Mouse (Mus musculus): ENCODE results near the gene H2-Q6. TPM values are rescaled to one million over a fixed set of nuclear protein-coding genes. Genes with fewer than 3 reads are reported as not detected.
A peak's percentile ranks its signal among the peaks of the same experiment; 100 is the strongest.
"Not testable (repeated sequence)": the region's sequence is repeated elsewhere in the genome, so short reads cannot be mapped to it uniquely, and the experiment has no call there.

The H2-Q6 gene
- polyA plus RNA-seq, 1 experiment from 2014 or later, result 2.1 TPM

DNA sequence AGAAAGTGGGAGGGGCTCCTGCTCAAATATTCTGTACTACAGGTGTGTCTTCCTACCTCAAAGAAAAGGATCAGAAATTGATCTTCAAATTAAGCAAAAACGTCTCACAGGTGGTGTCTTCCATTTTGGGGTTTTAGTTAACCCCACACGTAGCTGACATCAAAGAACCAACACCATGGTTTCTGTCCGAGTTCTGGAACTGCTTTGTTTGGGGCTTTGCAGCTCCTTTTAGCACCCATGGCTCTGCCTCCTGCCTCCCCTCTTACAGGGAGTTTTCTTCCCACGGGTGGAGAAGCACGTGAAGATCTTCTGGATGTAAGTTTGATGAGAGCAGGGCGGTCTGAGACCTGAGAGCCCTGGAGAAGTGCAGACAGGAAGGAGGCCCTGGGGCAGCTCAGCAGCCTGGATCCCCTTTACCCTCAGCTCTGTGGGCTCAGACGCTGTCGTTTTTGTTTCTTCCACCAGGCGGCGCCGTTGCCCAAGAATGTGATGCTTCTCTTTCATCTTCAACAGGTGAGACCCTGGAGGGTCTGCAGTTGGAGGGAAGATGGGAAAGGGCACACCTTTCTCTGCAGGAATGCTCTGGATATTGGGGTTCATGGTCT lies 4.3 kb upstream of the H2-Q6 start:
- H3K9ac ChIP-seq; ATAC-seq; H3K9me3 ChIP-seq; H3K36me3 ChIP-seq; H3K4me2 ChIP-seq (replicated peaks); H3K4me1 ChIP-seq (replicated peaks); H3K27ac ChIP-seq; H3K4me3 ChIP-seq (replicated peaks); H3K27me3 ChIP-seq (replicated peaks): not testable (repeated sequence)
- 16% methylated on average over 11 of the region's 11 CpGs for WGBS

DNA sequence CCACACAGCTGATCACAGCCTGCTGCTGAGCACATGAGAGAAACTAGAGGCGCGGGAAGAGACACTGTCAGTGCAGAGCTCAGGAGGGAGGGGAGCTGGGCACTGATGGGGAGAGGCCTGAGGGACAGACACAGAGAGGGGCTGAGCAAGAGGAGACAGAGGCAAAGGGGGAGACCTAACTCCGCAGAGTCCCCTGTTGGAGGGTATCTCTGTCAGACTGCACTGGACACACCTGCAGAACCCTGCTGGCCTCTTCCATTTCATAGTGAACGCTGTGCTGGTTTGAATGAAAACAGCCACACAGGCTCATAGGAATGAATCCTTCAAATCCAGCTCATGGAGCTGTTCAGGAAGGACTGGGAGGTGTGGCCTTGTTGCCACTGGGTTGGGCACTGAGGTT lies 3.3 kb upstream of the H2-Q6 start:
- WGBS, result 93% methylated on average over 4 of the region's 4 CpGs
- not testable (repeated sequence) for H3K9me3 ChIP-seq; ATAC-seq; H3K4me1 ChIP-seq (replicated peaks); H3K9ac ChIP-seq; H3K4me2 ChIP-seq (replicated peaks); H3K4me3 ChIP-seq (replicated peaks); H3K27ac ChIP-seq; H3K36me3 ChIP-seq
- peaks cover 15% of the 10 kb centered on the region for H3K27me3 ChIP-seq (replicated peaks)

DNA sequence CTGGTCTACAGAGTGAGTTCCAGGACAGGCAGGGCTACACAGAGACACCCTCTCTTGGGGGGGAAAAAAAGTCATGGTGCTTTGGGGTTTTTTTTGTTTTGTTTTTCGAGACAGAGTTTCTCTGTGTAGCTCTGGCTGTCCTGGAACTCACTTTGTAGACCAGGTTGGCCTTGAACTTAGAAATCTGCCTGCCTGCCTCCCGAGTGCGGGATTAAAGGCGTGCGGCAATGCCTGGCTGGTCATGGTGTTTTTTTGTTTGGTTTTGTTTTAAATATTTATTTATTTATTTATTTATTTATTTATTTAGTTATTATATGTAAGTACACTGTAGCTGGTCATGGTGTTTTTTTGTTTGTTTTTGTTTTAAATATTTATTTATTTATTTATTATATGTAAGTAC lies 2.3 kb upstream of the H2-Q6 start:
- WGBS, result 90% methylated on average over 5 of the region's 5 CpGs
- H3K36me3 ChIP-seq; ATAC-seq; H3K4me1 ChIP-seq (replicated peaks); H3K4me2 ChIP-seq (replicated peaks); H3K27ac ChIP-seq; H3K9me3 ChIP-seq; H3K9ac ChIP-seq; H3K4me3 ChIP-seq (replicated peaks): not testable (repeated sequence)
- peaks cover 16% of the 10 kb centered on the region for H3K27me3 ChIP-seq (replicated peaks)

DNA sequence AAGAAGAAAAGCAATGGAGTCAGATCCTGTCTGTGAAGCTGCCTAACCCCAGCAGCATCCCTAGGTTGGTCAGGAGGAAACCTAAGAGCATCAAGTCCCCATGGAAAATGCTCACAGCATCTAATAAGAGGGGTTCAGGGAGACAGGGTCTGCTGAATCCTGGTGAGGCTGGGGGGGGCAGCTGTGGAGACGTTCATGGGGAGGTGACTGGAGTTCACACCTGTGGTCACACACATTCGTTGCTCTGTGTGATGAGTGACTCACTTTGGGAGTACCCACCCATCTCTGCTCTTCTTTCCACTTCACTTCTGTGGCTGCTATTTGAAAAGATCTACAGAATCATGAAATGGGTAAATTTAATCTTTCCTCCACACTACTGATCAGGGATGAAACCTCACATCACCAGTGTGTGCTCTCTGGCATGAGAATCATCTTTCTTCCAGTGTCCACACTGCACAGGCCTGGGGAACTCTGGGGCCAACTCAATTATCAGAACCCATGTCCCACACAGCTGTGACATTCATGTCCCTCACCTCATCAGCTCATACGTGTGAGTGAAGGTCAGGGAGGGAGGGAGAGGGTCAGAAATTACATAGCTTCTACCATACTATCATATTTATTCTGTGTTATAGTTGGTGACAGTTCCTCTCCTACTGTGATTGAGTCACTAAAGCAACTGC lies 1.4 kb upstream of the H2-Q6 start:
- not testable (repeated sequence) for H3K4me3 ChIP-seq (replicated peaks); H3K4me1 ChIP-seq (replicated peaks); H3K9me3 ChIP-seq; ATAC-seq; H3K4me2 ChIP-seq (replicated peaks); H3K27ac ChIP-seq; H3K9ac ChIP-seq; H3K36me3 ChIP-seq
- 71% methylated on average over 3 of the region's 3 CpGs for WGBS
- peaks cover 16% of the 10 kb centered on the region for H3K27me3 ChIP-seq (replicated peaks)

DNA sequence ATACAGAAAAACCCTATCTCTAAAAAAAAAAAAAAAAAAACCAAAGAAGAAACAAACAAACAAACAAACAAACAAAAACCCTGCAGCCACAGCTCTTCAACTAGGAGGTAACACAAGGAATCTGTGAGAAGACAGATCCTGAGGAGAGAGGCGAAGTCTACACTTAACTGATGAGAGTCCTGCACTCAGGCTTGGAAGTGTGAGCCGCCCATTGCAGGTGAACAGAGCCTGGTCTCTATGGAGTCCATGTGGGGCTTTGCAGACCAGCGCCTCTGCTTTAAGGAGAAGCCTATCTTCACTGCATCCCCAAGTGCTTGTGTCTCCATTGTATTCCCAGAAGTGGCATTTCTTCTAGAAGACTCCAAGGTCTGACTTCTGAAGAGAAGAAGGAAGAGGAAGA lies 544 bp upstream of the H2-Q6 start:
- ATAC-seq; H3K4me2 ChIP-seq (replicated peaks); H3K4me3 ChIP-seq (replicated peaks); H3K36me3 ChIP-seq; H3K27ac ChIP-seq; H3K9ac ChIP-seq; H3K4me1 ChIP-seq (replicated peaks); H3K9me3 ChIP-seq: not testable (repeated sequence)
- H3K27me3 ChIP-seq (replicated peaks), result peaks cover 16% of the 10 kb centered on the region
- 83% methylated on average over 3 of the region's 3 CpGs for WGBS

DNA sequence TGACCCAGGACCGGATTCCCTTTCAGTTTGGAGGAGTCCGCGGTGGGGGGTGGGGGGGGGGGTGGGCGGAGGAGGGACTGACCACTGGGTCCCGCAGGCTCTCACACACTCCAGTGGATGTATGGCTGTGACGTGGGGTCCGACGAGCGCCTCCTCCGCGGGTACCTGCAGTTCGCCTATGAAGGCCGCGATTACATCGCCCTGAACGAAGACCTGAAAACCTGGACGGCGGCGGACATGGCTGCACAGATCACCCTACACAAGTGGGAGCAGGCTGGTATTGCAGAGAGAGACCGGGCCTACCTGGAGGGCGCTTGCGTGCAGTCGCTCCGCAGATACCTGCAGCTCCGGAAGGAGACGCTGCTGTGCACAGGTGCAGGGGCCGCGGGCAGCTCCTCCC lies 824 bp downstream of the H2-Q6 start:
- Histone ChIP-seq H3K4me2 (replicated peaks) (peak overlapping the region; percentile 77), H3K4me3 (replicated peaks) (peak overlapping the region; percentile 36), H3K27me3 (replicated peaks) (peaks cover 16% of the 10 kb centered on the region)
- H3K9ac ChIP-seq; H3K9me3 ChIP-seq; H3K36me3 ChIP-seq; H3K4me1 ChIP-seq (replicated peaks); H3K27ac ChIP-seq: not testable (repeated sequence)
- ATAC-seq, result peak; percentile 43; the same call in 1 of the 2 replicates
- 19% methylated on average over 28 of the region's 28 CpGs for WGBS

DNA sequence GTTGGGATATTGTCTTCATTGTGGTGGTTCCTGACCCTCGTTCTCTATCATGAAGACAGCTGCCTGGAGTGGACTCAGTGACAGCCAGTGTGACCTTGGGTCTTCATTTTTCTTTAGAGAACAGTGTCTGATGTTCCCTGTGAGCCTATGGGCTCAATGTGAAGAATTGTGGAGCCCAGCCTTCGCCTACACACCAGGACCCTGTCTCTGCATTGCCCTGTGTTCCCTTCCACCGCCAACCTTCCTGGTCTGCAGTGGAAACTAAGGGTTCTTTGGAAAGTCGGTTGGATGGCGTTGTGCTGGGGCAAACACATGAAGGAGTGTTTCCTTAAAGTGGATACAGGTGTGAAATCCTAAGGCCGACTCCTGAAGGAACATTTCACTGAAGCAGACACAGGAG lies 4.2 kb downstream of the H2-Q6 start:
- H3K9ac ChIP-seq; ATAC-seq; H3K4me1 ChIP-seq (replicated peaks); H3K36me3 ChIP-seq; H3K4me3 ChIP-seq (replicated peaks); H3K4me2 ChIP-seq (replicated peaks); H3K27ac ChIP-seq; H3K9me3 ChIP-seq: not testable (repeated sequence)
- WGBS, result 83% methylated on average over 6 of the region's 6 CpGs
- peaks cover 16% of the 10 kb centered on the region for H3K27me3 ChIP-seq (replicated peaks)

DNA sequence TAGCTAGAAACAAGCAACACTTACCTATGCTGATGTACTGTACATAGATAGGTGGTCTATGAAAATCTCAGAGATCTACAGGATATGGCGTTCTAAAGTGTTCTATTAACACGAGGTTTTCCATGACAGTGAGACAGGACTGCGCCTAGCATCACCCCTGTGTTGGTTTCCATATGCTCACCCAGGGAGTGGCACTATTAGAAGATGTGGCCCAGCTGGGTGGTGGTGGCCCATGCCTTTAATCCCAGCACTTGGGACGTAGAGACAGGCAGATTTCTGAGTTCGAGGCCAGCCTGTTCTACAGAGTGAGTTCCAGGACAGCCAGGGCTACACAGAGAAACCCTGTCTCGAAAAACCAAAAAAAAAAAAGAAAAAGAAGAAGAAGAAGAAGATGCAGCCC lies 6.0 kb downstream of the H2-Q6 start:
- H3K4me3 ChIP-seq (replicated peaks); H3K4me1 ChIP-seq (replicated peaks); H3K27me3 ChIP-seq (replicated peaks); H3K27ac ChIP-seq; H3K36me3 ChIP-seq; H3K9ac ChIP-seq; H3K4me2 ChIP-seq (replicated peaks); H3K9me3 ChIP-seq; ATAC-seq: not testable (repeated sequence)
- 88% methylated on average over 6 of the region's 6 CpGs for WGBS

DNA sequence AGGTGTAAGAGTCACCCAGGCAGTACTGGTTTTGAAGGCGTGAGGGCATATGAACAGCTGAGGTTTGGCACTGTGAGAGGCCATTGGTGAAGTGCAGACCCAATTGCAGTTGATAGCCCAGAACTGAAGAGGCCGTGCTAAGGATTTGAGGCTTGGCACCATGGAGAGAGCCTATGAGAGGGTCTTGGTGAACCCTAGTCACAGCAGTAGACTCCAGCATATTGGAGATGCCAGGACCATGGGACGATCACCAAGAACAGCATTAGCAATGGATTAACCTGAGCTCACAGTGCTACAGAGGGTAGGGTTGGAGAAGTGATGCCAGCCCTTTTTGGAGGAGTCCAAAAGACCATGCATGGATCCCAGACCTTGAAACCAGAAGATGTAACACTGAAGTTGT lies 7.5 kb downstream of the H2-Q6 start:
- H3K9me3 ChIP-seq; H3K4me3 ChIP-seq (replicated peaks); H3K27ac ChIP-seq; H3K36me3 ChIP-seq; H3K27me3 ChIP-seq (replicated peaks); H3K9ac ChIP-seq; H3K4me2 ChIP-seq (replicated peaks); H3K4me1 ChIP-seq (replicated peaks); ATAC-seq: not testable (repeated sequence)
- WGBS, result 86% methylated on average over 3 of the region's 3 CpGs

DNA sequence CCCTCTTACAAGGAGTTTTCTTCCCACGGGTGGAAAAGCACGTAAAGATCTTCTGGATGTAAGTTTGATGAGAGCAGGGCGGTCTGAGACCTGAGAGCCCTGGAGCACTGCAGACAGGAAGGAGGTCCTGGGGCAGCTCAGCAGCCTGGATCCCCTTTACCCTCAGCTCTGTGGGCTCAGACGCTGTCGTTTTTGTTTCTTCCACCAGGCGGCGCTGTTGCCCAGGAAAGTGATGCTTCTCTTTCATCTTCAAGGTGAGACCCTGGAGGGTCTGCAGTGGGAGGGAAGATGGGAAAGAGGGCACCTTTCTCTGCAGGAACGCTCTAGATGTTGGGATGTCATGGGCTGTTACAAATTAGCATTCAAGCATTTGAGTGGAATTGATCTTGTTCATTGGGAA lies 10.2 kb downstream of the H2-Q6 start:
- not testable (repeated sequence) for H3K27me3 ChIP-seq (replicated peaks); H3K9ac ChIP-seq; H3K4me2 ChIP-seq (replicated peaks); H3K9me3 ChIP-seq; H3K4me3 ChIP-seq (replicated peaks); ATAC-seq; H3K4me1 ChIP-seq (replicated peaks); H3K36me3 ChIP-seq; H3K27ac ChIP-seq
- 9% methylated on average over 8 of the region's 8 CpGs for WGBS

DNA sequence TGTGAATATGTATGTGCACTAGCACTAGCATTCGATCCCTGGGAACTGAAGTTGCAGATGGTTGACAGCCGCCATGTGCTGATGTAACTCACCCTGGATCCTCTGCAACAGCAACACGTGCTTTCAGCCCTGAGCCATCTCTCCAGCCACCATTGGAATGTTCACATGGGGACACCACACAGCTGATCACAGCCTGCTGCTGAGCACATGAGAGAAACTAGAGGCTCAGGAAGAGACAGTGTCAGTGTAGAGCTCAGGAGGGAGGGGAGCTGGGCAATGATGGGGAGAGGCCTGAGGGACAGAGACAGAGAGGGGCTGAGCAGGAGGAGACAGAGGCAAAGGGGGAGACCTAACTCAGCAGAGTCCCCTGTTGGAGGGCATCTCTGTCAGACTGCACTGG lies 10.9 kb downstream of the H2-Q6 start:
- H3K4me3 ChIP-seq (replicated peaks); H3K36me3 ChIP-seq; H3K9me3 ChIP-seq; H3K4me2 ChIP-seq (replicated peaks); H3K9ac ChIP-seq; ATAC-seq; H3K27ac ChIP-seq; H3K4me1 ChIP-seq (replicated peaks): not testable (repeated sequence)
- WGBS, result 77% methylated on average over 3 of the region's 3 CpGs
- H3K27me3 ChIP-seq (replicated peaks), result peaks cover 13% of the 10 kb centered on the region

DNA sequence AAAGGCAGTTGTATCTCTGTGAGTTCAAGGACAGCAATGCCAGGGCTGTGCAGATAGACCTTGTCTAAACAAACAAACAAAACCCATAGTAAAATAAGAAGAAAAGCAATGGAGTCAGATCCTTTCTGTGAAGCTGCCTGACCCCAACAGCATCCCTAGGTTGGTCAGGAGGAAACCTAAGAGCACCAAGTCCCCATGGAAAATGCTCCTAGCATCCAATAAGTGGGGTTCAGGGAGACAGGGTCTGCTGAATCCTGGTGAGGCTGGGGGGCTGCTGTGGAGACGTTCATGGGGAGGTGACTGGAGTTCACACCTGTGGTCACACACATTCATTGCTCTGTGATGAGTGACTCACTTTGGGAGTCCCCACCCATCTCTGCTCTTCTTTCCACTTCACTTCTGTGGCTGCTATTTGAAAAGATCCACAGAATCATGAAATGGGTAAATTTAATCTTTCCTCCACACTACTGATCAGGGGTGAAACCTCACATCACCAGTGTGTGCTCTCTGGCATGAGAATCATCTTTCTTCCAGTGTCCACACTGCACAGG lies 12.8 kb downstream of the H2-Q6 start:
- not testable (repeated sequence) for ATAC-seq; H3K4me1 ChIP-seq (replicated peaks); H3K4me2 ChIP-seq (replicated peaks); H3K4me3 ChIP-seq (replicated peaks); H3K27ac ChIP-seq; H3K9ac ChIP-seq; H3K9me3 ChIP-seq; H3K36me3 ChIP-seq
- WGBS, result 54% methylated on average over 1 of the region's 1 CpGs
- peaks cover 13% of the 10 kb centered on the region for H3K27me3 ChIP-seq (replicated peaks)

DNA sequence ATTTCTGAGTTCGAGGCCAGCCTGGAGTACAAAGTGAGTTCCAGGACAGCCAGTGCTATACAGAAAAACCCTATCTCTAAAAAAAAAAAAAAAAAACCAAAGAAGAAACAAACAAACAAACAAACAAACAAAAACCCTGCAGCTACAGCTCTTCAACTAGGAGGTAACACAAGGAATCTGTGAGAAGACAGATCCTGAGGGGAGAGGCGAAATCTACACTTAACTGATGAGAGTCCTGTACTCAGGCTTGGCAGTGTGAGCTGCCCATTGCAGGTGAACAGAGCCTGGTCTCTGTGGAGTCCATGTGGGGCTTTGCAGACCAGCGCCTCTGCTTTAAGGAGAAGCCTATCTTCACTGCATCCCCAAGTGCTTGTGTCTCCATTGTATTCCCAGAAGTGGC lies 13.7 kb downstream of the H2-Q6 start:
- H3K27ac ChIP-seq; H3K9me3 ChIP-seq; H3K9ac ChIP-seq; H3K4me1 ChIP-seq (replicated peaks); H3K4me3 ChIP-seq (replicated peaks); ATAC-seq; H3K36me3 ChIP-seq: not testable (repeated sequence)
- Histone ChIP-seq H3K27me3 (replicated peaks) (peaks cover 13% of the 10 kb centered on the region), H3K4me2 (replicated peaks) (peak overlapping the region; percentile 99; the same call in 1 of the 2 replicates)
- WGBS, result 81% methylated on average over 3 of the region's 3 CpGs
